Mouse (Mus musculus): Measurements from ENCODE around the gene Timd2.

DNA sequence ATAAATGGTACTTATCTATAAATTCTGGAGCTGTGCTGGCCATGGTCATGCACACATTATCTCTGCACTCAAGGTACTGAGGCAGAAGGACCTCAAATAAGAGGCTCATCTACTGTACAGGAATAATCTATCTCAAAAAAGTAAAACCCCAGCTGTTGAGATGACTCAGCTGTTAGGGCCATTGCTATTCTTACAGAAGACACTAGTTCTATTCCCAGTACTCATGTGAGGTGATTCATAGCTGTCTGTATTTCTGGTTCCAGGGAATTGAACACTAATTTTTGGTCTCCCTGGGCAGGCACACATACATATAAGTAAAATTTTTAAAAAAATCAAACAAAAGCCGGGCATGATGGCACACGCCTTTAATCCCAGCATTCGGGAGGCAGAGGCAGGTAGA lies 39.8 kb downstream of the Timd2 start:
- TF ChIP-seq GATA1 (IDR thresholded peaks at IDR 0.05; ENCODE audit: low read length) = no peak
- no peak for TF ChIP-seq TAL1 (IDR thresholded peaks at IDR 0.05; ENCODE audit: low read length)

Data from erythroblast, embryonic 14.5 days (primary cell).